In genomic region chr14:89063971-89064370, GRCm38 (mm10) we compare ENCODE assay signal across 24 mouse cellular contexts.
"Had no signal": no experiment of that assay in that cellular context is flagged by ENCODE, and none has a peak within 500 bp of the region (broad histone marks: within the 10 kb centered on the region; RNA-seq: fewer than 3 reads in every experiment).

No protein-coding gene starts in this region.

- H3K27ac ChIP-seq: gastrocnemius, adult 2 months; heart, embryonic 10.5 days; hindbrain, embryonic 10.5 days; hindbrain, embryonic 12.5 days; hindbrain, embryonic 14.5 days; limb, embryonic 13.5 days; limb, embryonic 15.5 days; liver, embryonic 12.5 days had no signal

- H3K9ac ChIP-seq: heart, embryonic 12.5 days; hindbrain, embryonic 12.5 days; hindbrain, embryonic 14.5 days; limb, embryonic 13.5 days; limb, embryonic 15.5 days; liver, embryonic 12.5 days had no signal

- ATAC-seq: forebrain, embryonic 16.5 days; hindbrain, embryonic 16.5 days; inflammation-experienced regulatory T-cells, adult 6 months; liver, embryonic 12.5 days had no signal

- H3K4me3 ChIP-seq: gastrocnemius, adult 2 months; heart, embryonic 10.5 days; heart, embryonic 12.5 days; hindbrain, embryonic 10.5 days; hindbrain, embryonic 12.5 days; limb, embryonic 13.5 days; limb, embryonic 15.5 days; liver, embryonic 12.5 days had no signal

- H3K4me1 ChIP-seq: heart, embryonic 10.5 days; heart, embryonic 12.5 days; hindbrain, embryonic 10.5 days; hindbrain, embryonic 12.5 days; limb, embryonic 13.5 days; limb, embryonic 15.5 days; liver, embryonic 12.5 days had no signal

- H3K4me2 ChIP-seq: heart, embryonic 12.5 days; hindbrain, embryonic 12.5 days; hindbrain, embryonic 14.5 days; limb, embryonic 13.5 days; limb, embryonic 15.5 days; liver, embryonic 12.5 days had no signal

- H3K27me3 ChIP-seq: heart, embryonic 12.5 days; hindbrain, embryonic 12.5 days; limb, embryonic 13.5 days; limb, embryonic 15.5 days; liver, embryonic 12.5 days had no signal

- DNase-seq: gastrocnemius, adult 2 months; gastrocnemius, postnatal 10 days; gastrocnemius, postnatal 25 days; heart, adult 18-20 months; heart, postnatal 10 days; heart, postnatal 4 days; kidney, adult 18-20 months; kidney, adult 8-10 months; kidney, postnatal 10 days; kidney, postnatal 25 days; layer of hippocampus, adult 9-11 months; layer of hippocampus, postnatal 36 days; left cerebral cortex, postnatal 4 days had no signal

- H3K9me3 ChIP-seq: heart, embryonic 10.5 days; heart, embryonic 12.5 days; hindbrain, embryonic 10.5 days; hindbrain, embryonic 12.5 days; limb, embryonic 13.5 days; limb, embryonic 15.5 days; liver, embryonic 12.5 days had no signal

- H3K36me3 ChIP-seq: heart, embryonic 10.5 days; heart, embryonic 12.5 days; hindbrain, embryonic 10.5 days; hindbrain, embryonic 12.5 days; limb, embryonic 13.5 days; limb, embryonic 15.5 days; liver, embryonic 12.5 days had no signal
